Mouse (Mus musculus) kidney, postnatal 36 days (tissue): ENCODE measurements at regions not wholly inside any gene's neighbourhood (a gene's known extent, or its start where the extent isn't known, plus 50 kb on each side); places are given as distances from the start of the nearest gene placed in this dataset.
A peak's percentile ranks its signal among the peaks of the same experiment; 100 is the strongest.

Source experiments
- DNase-seq, 2 experiments: peaks; one replicate each; pipeline ENCODE4 v3.0.0; 2021 to 2022; ENCODE audit warnings: mixed read lengths in 2 of 2

GRCm38 (mm10) chr5:120251697-120252401 is 135.6 kb downstream of the Rbm19 start:
- no peak for DNase-seq

GRCm38 (mm10) chr5:120252551-120252950 is 136.3 kb downstream of the Rbm19 start:
- peak; percentile 18 to 59 for DNase-seq

- no peak for DNase-seq
Measured at GRCm38 (mm10) chr5:120262715-120263273, 146.5 kb downstream of the Rbm19 start.

GRCm38 (mm10) chr5:120269416-120269860 is 153.2 kb downstream of the Rbm19 start:
- DNase-seq = no peak

- DNase-seq = no peak
Measured at GRCm38 (mm10) chr5:120270887-120271616, 154.8 kb downstream of the Rbm19 start.

GRCm38 (mm10) chr5:120276229-120276628 is 155.3 kb upstream of the Lhx5 start:
- DNase-seq = peak; percentile 14 to 38

- no peak for DNase-seq
Measured at GRCm38 (mm10) chr5:120280321-120280720, 151.2 kb upstream of the Lhx5 start.

- DNase-seq = no peak
Measured at GRCm38 (mm10) chr5:120280991-120281602, 150.4 kb upstream of the Lhx5 start.

GRCm38 (mm10) chr5:120281840-120282565 is 149.5 kb upstream of the Lhx5 start:
- DNase-seq = no peak

GRCm38 (mm10) chr5:120284625-120285024 is 146.9 kb upstream of the Lhx5 start:
- DNase-seq = no peak

- DNase-seq = no peak
Measured at GRCm38 (mm10) chr5:120285036-120285435, 146.5 kb upstream of the Lhx5 start.

GRCm38 (mm10) chr5:120286787-120287186 is 144.7 kb upstream of the Lhx5 start:
- DNase-seq = no peak

GRCm38 (mm10) chr5:120288036-120288684 is 143.3 kb upstream of the Lhx5 start:
- DNase-seq = no peak

GRCm38 (mm10) chr5:120294526-120295078 is 136.9 kb upstream of the Lhx5 start:
- no peak for DNase-seq

GRCm38 (mm10) chr5:120297190-120297589 is 134.3 kb upstream of the Lhx5 start:
- no peak for DNase-seq

GRCm38 (mm10) chr5:120297665-120298282 is 133.7 kb upstream of the Lhx5 start:
- no peak for DNase-seq

- DNase-seq = no peak
Measured at GRCm38 (mm10) chr5:120301672-120302071, 129.8 kb upstream of the Lhx5 start.

GRCm38 (mm10) chr5:120302307-120302706 is 129.2 kb upstream of the Lhx5 start:
- DNase-seq = no peak

GRCm38 (mm10) chr5:120304295-120304701 is 127.2 kb upstream of the Lhx5 start:
- DNase-seq = no peak

GRCm38 (mm10) chr5:120312299-120312698 is 119.2 kb upstream of the Lhx5 start:
- DNase-seq = no peak

- no peak for DNase-seq
Measured at GRCm38 (mm10) chr5:120313984-120314383, 117.5 kb upstream of the Lhx5 start.
